Mouse (Mus musculus) kidney, adult 9 months (tissue): ENCODE data around the gene Spats1.
A peak's percentile ranks its signal among the peaks of the same experiment; 100 is the strongest.
"Not testable (repeated sequence)": the region's sequence is repeated elsewhere in the genome, so short reads cannot be mapped to it uniquely, and the experiment has no call there.

Experiments used
- DNase-seq: peaks from one replicate; pipeline ENCODE4 v3.0.0; 2022

Gene Spats1

GRCm38 (mm10) chr17:45433419-45434261, 41.6 kb downstream of the Spats1 start, which contains the start of gene Cdc5l:
Cdc5l (minus strand) TSS chr17:45433737.
- DNase-seq = peak; percentile 99

- DNase-seq = no peak
Measured at GRCm38 (mm10) chr17:45432706-45433398, 42.4 kb downstream of the Spats1 start.

- peak; percentile 11 for DNase-seq
Measured at GRCm38 (mm10) chr17:45432007-45432406, 43.2 kb downstream of the Spats1 start.

GRCm38 (mm10) chr17:45417387-45417786, 57.8 kb downstream of the Spats1 start:
- DNase-seq = no peak

- not testable (repeated sequence) for DNase-seq
Measured at GRCm38 (mm10) chr17:45411617-45412016, 63.6 kb downstream of the Spats1 start.

- DNase-seq = no peak
Measured at GRCm38 (mm10) chr17:45408719-45409118, 66.5 kb downstream of the Spats1 start.

- DNase-seq = no peak
Measured at GRCm38 (mm10) chr17:45406281-45406680, 68.9 kb downstream of the Spats1 start.

GRCm38 (mm10) chr17:45403207-45403606, 72.0 kb downstream of the Spats1 start:
- peak; percentile 85 for DNase-seq

- peak; percentile 77 for DNase-seq
Measured at GRCm38 (mm10) chr17:45402601-45403000, 72.6 kb downstream of the Spats1 start.

GRCm38 (mm10) chr17:45402126-45402525, 73.1 kb downstream of the Spats1 start:
- peak; percentile 75 for DNase-seq

- DNase-seq = peak; percentile 29
Measured at GRCm38 (mm10) chr17:45401126-45401905, 73.9 kb downstream of the Spats1 start.

GRCm38 (mm10) chr17:45398021-45398420, 77.2 kb downstream of the Spats1 start:
- no peak for DNase-seq

- DNase-seq = no peak
Measured at GRCm38 (mm10) chr17:45397541-45397940, 77.7 kb downstream of the Spats1 start.

GRCm38 (mm10) chr17:45394612-45395011, 80.6 kb downstream of the Spats1 start:
- no peak for DNase-seq

- DNase-seq = no peak
Measured at GRCm38 (mm10) chr17:45393765-45394164, 81.5 kb downstream of the Spats1 start.
